Mouse (Mus musculus) left cerebral cortex, adult 18-20 months (tissue): Measurements from ENCODE around the gene Gm9747. TPM values are rescaled to one million over a fixed set of nuclear protein-coding genes. Genes with fewer than 3 reads are reported as not detected.

Experiments used
- DNase-seq, 2 experiments: peaks; one replicate each; pipeline ENCODE4 v3.0.0; 2021 to 2022; ENCODE audit warnings: low spot score in 2 of 2, mixed read lengths in 1 of 2
- long read RNA-seq, 2 experiments: library from polyadenylated mRNA; stranded (forward); transcript quantifications; one replicate each; pipeline ENCODE4 v2.0.0; 2021
- total RNA-seq, 2 experiments: library from RNA; stranded (reverse); gene quantifications; 2 replicates each; pipeline ENCODE4 v1.2.3; 2021

Gm9747 gene
- not detected for total RNA-seq
- long read RNA-seq, experiment 1, partial matches to known transcripts: 0 of 2 reads
- long read RNA-seq, experiment 1, other reads (novel, unspliced or antisense): 0 of 2 reads
- long read RNA-seq, experiment 2, partial matches to known transcripts: 0 of 1 reads
- long read RNA-seq, experiment 2, other reads (novel, unspliced or antisense): 0 of 1 reads

- no peak for DNase-seq
Observed at GRCm38 (mm10) chr1:82232812-82233211, at the start of gene Gm9747. Gene Gm9747, plus strand, starts transcription at chr1:82233112.

GRCm38 (mm10) chr1:82183913-82184442 is 48.9 kb upstream of the Gm9747 start:
- DNase-seq: no peak

DNA sequence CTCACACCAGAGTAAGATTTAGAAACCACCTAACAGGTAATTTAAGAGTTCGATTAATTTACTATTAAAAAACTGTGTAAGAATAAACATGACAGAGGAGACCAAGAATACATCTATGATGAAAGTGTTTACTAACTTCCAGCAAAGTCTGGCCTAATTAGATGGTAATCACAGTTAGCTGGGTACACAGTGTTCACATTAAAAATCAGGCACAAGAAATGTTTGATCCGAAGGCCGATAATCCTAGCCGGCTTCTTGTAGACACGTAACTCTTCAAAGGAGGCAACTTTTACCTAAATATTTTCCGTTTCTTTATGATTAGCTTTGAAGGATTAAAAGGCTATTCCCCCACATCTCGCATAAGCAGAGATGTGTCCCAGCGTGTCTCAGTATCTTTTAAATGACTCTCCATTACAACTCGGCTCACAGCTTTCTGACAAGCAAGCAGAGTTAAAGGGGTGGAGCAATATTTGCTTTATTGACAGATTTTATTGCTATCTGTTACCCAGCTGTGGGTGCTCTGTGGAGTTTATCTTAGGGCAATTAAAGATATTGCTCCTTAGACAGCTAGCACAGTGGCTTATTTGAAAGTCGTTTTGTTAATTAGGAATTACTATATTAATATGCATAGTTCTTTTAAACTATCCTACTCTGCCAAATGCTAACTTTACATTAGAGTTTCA is 44.2 kb upstream of the Gm9747 start:
- DNase-seq: no peak

DNA sequence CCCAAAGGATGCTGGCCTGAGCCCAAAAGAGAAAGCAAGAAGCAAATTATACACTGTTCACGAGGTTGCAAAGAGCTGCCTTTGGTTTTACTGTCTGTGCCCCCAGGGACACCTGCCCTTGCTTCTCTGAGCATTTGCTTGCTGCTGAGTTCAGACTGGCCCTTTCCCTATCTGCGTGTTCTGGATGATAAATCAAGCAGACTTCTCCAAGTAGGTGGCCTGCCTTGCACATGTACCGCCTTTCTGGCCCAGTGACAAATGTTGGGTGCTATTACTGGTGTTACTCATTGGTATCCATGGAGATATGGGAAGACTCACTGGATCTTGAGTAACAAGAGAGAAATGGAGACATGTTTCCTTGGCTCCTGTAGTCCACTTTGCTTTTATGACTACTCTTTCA is 43.4 kb upstream of the Gm9747 start:
- DNase-seq: peak; percentile 59 to 66

- DNase-seq: no peak
Observed at GRCm38 (mm10) chr1:82191579-82191978, 41.3 kb upstream of the Gm9747 start.

DNA sequence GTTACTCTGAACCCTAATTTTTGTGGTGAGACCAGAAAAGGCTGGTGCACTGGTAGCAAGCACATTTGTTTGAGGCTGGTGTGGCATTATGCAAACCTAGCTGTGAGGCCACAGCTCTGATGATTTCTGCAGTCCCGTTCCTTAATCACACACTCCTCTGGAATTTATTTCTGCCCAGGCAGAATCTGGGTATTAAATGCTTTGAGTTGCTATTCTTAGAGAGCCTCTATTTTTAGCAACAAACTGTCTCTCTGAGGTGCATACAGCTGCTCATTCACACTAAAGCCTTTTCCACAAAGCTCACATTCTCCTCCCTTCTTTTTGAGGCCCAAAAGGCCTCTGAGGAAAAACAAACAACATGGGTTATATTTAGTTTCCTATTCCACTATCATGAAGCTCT is 33.0 kb upstream of the Gm9747 start:
- DNase-seq: no peak

GRCm38 (mm10) chr1:82200636-82201035 is 32.3 kb upstream of the Gm9747 start:
- DNase-seq: no peak

DNA sequence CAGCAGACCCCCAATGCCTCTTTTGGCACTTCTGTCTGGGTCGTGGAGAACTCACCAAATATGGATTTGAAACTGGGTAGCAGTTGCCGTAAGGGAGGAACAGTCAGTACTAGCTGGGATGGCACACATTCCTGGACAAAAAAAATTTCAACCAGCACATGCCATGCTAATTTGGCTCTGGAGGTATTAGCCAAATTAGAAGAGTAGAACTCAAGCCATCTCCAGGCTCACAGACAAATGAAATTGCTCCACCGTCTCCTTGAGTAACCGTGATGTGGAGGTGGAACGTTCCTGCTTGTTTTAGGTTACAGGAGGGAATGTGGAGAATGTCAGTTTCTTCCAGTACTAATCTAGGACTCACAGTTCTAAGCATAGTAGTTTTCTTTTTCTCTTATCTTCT is 25.4 kb upstream of the Gm9747 start:
- no peak for DNase-seq

GRCm38 (mm10) chr1:82220673-82221396 is 12.1 kb upstream of the Gm9747 start:
- no peak for DNase-seq

- no peak for DNase-seq
Observed at GRCm38 (mm10) chr1:82221462-82221861, 11.4 kb upstream of the Gm9747 start.

- DNase-seq: no peak
Observed at GRCm38 (mm10) chr1:82223042-82223795, 9.7 kb upstream of the Gm9747 start.

GRCm38 (mm10) chr1:82228841-82229240 is 4.1 kb upstream of the Gm9747 start:
- DNase-seq: no peak

DNA sequence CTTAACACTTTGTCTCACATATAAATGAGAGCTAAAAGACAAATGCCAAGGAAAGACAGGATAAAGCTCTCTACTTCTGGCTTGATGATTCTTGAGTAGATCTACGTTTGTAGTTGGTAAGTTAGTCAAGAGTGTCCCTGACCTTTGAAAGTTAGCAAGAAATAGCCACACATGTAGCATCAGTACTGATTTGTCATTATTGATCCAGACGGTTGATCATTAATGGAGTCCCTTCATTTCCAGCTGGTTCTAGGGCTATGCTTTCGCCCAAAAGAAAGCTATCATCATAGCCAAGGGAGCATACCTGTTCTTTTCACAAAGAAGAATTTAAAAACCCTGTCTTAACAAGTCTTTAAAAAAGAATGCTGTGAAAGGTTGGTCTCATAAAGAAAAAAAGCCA is 1.7 kb downstream of the Gm9747 start:
- DNase-seq: no peak

GRCm38 (mm10) chr1:82235455-82236104 is 2.7 kb downstream of the Gm9747 start:
- no peak for DNase-seq

DNA sequence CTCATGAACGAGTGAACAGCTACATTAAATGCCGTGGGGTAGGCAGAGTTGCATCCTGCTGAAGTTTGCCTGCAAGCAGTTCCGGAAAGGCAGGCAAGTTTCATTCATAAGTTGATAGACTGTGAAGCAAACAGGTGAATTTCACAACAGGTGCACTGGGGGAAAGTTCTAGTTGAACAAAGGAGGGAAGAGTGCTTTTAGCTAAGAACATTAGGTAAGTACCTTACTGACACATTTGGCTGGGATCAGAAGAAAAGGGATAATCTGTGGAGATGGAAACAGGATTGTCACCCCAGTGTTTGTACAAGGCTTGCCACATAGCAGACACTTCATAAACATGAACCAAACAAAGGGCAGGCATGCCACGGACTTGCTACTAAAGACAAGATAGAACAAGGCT is 5.3 kb downstream of the Gm9747 start:
- no peak for DNase-seq

GRCm38 (mm10) chr1:82239409-82240201 is 6.7 kb downstream of the Gm9747 start:
- DNase-seq: no peak

GRCm38 (mm10) chr1:82243260-82243825 is 10.4 kb downstream of the Gm9747 start:
- no peak for DNase-seq

- no peak for DNase-seq
Observed at GRCm38 (mm10) chr1:82245002-82245401, 12.1 kb downstream of the Gm9747 start.

- no peak for DNase-seq
Observed at GRCm38 (mm10) chr1:82247221-82247951, 14.5 kb downstream of the Gm9747 start.
